Mouse (Mus musculus) brain, embryonic 14.5 days (tissue): ENCODE measurements around the gene Gsx2. TPM values are rescaled to one million over a fixed set of nuclear protein-coding genes. Genes with fewer than 3 reads are reported as not detected.
A peak's percentile ranks its signal among the peaks of the same experiment; 100 is the strongest.

Source experiments
- DNase-seq: peaks from one replicate; pipeline ENCODE4 v3.0.0-alpha.2; 2011; ENCODE audit warnings: low read depth
- CTCF ChIP-seq: fragments of 200-500 bp; IDR thresholded peaks from 2 replicates; pipeline ENCODE4 v1.5.1; 2012; ENCODE audit warnings: inconsistent platforms, mild to moderate bottlenecking, moderate library complexity, borderline replicate concordance; ENCODE audit not compliant: insufficient read depth, insufficient read length; ENCODE audit errors: extremely low read depth
- POLR2A ChIP-seq: fragments of 200-500 bp; IDR thresholded peaks from 2 replicates; pipeline ENCODE4 v1.6.1; 2012; ENCODE audit warnings: mild to moderate bottlenecking, inconsistent platforms, borderline replicate concordance; ENCODE audit not compliant: poor library complexity, insufficient read depth, insufficient read length, severe bottlenecking; ENCODE audit errors: extremely low read depth
- polyA plus RNA-seq: library from polyadenylated mRNA; depleted of rRNA; stranded (reverse); fragments of >200 nt; gene quantifications from 2 replicates; pipeline ENCODE4 v1.2.3, GENCODE M21; 2012

Gene Gsx2
- polyA plus RNA-seq, 1 experiment = 3.7 TPM

DNA sequence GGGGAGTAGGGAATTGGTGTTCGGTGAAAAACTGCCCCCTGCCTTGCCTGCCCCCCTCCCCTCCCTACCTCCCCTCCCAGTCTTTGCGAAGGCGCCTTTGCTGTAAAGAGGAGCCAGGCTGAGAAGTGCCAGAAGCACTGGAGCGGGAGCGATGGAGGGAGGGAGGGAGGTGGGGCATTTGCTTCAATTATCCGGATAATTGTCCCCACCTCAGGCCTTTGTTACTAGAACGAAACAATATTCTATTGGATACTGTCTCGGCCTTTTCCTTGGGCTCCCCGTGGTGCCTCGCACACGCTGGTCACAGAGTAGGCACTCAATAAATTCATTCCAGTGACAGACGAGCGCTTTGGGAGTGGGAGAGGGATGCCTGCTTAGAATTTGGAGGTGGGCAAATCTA, 5.3 kb upstream of the Gsx2 start:
- TF ChIP-seq POLR2A = no peak
- TF ChIP-seq CTCF = no peak
- peak; percentile 72 for DNase-seq

- peak; percentile 77 for DNase-seq
- TF ChIP-seq CTCF (no peak), POLR2A (no peak)
Observed at GRCm38 (mm10) chr5:75070656-75071375, 4.6 kb upstream of the Gsx2 start.

GRCm38 (mm10) chr5:75071951-75072350, 3.5 kb upstream of the Gsx2 start:
- peak; percentile 56 for DNase-seq
- no peak for TF ChIP-seq POLR2A
- TF ChIP-seq CTCF = no peak

DNA sequence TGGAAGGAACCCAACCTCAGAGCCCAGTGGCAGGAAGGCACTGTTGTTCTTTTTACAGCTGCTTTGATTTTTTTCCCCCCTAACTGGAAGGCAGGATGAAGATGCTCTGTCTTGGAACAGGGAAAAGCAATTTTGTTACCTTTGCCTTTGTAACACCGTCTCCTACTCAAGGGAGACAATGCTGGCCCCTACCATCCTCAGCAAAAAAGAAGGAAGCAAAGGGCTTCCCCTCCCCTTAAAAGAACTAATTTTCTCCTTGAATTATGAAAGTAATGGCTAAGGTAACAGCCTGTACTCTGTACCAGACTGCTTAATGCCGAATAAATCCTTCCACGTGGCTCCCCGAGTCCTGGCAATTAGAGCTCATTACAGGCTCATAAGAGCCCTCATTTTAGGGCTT, 2.9 kb upstream of the Gsx2 start:
- DNase-seq = peak; percentile 35
- TF ChIP-seq POLR2A (no peak), CTCF (no peak)

DNA sequence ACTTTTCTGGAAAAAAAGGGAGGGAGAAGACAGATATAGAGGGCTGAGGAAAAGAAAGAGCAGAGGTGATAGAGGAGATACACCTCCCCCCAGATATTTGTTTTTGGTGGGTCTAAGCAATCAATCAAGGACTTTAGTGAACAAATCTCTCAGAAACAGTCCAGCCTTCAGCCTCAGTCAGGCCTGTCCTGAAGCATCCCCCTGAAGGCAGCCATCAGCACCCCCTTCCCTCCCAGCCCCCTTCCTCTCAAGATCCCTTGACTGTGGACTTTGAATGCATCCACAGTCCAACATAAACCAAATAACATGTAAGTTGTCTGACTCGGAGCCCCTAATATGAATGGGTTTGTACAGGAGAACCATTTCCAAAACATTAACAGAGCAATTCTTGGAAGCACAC, 2.2 kb upstream of the Gsx2 start:
- no peak for DNase-seq
- TF ChIP-seq POLR2A = no peak
- no peak for TF ChIP-seq CTCF

DNA sequence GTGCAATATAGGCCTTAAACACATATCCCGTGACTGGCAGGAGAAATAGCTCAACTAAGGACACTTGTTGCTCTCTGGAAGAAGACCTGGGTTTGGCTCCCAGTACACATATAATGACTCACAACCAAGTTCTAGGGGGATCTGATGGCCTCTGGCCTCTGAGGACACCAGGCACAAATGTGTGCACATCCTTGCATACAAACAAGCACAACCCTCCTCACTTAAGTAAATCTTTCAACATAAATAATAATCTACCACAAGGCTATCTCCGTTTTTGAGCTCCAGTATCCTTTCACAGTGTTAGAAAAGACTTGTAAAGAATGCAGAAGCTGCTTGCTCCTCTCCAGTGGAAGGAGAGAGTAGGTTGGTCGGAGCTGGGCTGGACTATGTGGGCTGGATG, 1.7 kb upstream of the Gsx2 start:
- DNase-seq = no peak
- TF ChIP-seq CTCF (no peak), POLR2A (no peak)

- no peak for TF ChIP-seq CTCF
- DNase-seq = no peak
Observed at GRCm38 (mm10) chr5:75074132-75074531, 1.3 kb upstream of the Gsx2 start.

DNA sequence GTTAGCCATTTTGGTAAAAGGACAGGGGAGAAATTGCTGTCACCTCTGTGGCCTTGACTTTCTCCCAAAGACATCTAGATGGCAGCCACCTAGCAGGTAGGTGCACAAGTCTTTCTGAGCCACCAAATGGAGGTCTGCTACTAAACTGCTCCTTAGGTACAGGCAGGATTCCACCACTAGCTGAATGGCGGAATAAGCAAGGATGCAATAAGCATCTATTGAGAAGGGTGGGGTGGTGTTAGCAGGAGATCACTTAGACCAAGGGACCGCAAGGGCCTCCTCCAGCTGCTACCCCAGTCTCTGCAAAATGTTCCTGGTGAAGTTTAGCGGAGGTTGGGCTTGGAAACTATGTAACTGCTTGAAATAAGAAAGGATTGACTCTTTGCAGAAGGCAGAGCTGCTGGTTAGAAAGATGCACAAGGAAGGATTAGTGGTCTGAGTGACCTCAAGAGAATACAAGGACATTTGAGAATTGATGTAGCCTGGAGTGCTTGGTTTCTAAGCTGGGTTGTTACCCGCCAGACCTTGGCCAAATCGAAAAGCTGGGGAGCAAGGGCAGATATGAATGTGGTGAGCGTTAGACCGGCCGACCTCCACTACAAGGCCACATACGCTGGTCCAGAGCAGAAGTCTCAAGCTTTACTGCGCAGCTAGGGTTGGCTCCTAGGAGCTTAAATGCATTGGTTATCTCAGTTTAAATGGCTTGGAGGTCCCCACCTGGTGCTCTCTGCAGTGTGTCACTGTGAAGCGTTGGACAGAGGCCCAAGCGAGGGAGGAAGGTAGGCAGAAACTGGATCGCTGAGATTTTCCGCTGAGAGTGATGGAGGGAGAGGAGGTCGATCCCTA, 641 bp upstream of the Gsx2 start:
- DNase-seq = no peak

DNA sequence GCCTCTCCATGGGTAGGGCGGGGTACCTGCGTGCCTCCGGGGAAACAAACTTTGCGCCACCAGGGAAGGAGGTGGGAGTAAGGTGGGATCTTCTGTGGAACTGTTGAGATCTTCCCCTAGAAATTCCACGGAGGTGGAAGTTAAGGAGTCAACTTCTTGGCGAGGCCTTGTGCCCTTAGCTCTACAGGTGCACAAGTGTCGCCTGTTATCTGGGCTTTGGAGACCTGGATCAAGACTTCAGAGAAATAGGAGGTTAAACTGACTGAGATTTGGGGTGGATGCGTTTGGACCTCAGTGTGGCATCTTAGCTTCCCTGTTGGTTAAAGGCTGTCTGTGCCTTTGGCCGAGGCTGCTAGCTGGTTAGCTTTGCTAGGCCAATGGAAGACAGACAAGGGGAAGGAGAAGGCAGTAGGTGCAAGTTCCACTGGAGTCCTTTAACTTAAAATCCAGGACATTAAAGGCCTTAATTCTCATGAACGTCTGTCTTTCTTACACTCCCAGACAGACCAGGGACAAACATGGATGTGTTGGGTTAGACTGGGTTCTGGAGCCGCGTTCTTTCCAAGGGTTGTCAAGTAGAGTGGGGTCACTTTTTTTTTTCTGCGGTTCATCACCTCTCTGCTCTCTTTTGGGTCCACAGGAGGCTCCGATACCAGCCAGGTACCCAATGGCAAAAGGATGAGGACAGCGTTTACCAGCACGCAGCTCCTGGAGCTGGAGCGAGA, 1.1 kb downstream of the Gsx2 start:
- TF ChIP-seq POLR2A = no peak
- no peak for TF ChIP-seq CTCF
- DNase-seq = no peak

More for the DNA sequence above, 641 bp upstream of the Gsx2 start:
- TF ChIP-seq CTCF = no peak
- no peak for TF ChIP-seq POLR2A

GRCm38 (mm10) chr5:75077051-75077380, 1.6 kb downstream of the Gsx2 start:
- peak; percentile 42 for DNase-seq

DNA sequence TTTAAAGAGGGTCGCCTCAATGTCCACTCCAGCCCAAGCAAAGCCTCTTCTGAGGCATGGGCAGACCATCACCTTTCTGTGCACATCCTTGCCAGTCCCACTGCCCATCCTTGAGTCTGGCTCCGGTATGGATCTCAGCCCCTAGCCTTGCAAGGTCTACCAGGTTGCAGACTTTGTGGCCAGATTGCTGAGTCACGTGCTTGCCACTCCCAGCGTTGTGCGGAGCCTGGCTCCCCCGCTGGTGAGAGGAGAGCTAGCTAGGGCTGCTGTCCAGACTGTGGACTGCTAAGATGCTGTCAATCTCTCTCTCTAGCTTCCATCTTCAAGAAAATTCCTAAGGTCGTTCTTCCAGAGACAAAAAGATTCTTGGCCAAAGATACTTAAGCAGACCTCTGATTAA, 4.2 kb downstream of the Gsx2 start:
- DNase-seq = peak; percentile 30
- TF ChIP-seq POLR2A = no peak
- TF ChIP-seq CTCF = peak; percentile 13; the same call in 1 of the 2 replicates

More at GRCm38 (mm10) chr5:75077051-75077380, 1.6 kb downstream of the Gsx2 start:
- TF ChIP-seq CTCF (no peak), POLR2A (no peak)

DNA sequence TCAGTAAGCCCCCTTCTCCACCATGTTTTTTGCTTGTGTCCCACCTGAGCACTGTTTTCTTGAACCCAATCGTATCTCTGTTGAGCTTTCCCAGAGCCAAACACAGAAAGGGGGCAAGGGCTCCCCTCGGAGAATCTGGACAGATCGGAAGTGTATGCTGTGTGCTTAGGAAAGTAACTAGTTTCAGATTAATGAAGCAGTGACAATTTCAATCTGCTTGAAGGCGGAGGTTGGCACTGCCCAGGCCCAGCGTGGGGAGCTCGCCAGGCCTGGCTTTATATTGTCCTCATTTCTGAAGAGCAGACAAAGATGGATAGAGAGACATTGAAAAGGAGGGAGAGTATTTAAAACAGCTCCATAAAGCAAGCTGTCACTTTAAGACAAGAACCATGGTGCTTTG, 7.0 kb downstream of the Gsx2 start:
- no peak for TF ChIP-seq POLR2A
- no peak for TF ChIP-seq CTCF
- peak; percentile 75 for DNase-seq

- DNase-seq = peak; percentile 79
- TF ChIP-seq POLR2A = no peak
- TF ChIP-seq CTCF = no peak
Observed at GRCm38 (mm10) chr5:75083061-75083460, 7.7 kb downstream of the Gsx2 start.
